Mouse (Mus musculus): ENCODE measurements around the gene Ina. TPM values are rescaled to one million over a fixed set of nuclear protein-coding genes. Genes with fewer than 3 reads are reported as not detected.

Ina gene
- 2.7 TPM for polyA plus RNA-seq (2014; fragmentation: Illumina TruSeq; extraction: RNeasy Lipid Tissue Mini Kit (QIAGEN cat#74804); ENCODE audit: low read depth, low replicate concordance)

DNA sequence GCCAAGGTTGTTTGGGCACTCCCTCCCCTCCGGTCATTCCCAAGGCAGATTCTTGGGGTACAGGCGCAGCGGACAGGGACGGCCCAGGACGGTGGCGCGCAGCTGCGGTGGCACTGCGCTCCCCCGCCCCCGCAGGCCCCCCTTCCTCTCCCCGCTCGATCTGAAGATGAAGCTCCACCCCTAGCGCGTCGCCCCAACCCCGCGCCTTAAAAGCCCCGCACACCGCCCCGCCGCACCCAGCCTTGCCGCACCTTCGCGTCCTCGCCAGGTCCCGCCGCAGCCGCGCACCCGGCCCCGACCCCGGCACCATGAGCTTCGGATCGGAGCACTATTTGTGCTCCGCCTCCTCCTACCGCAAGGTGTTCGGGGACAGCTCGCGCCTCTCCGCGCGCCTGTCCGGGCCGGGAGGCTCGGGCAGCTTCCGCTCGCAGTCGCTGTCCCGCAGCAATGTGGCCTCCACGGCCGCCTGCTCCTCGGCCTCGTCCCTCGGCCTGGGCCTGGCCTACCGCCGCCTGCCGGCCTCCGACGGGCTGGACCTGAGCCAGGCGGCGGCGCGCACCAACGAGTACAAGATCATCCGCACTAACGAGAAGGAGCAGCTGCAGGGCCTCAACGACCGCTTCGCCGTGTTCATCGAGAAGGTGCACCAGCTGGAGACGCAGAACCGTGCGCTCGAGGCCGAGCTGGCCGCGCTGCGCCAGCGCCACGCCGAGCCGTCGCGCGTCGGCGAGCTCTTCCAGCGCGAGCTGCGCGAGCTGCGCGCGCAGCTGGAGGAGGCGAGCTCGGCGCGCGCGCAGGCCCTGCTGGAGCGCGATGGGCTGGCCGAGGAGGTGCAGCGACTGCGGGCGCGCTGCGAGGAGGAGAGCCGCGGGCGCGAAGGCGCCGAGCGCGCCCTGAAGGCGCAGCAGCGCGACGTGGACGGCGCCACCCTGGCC, at the start of gene Ina, which contains the start of gene Nt5c2:
Ina (plus strand) TSS at position 252 of the 935 bp plus-strand sequence.
Nt5c2 (minus strand) TSS at position 707 of the 935 bp plus-strand sequence.

DNA sequence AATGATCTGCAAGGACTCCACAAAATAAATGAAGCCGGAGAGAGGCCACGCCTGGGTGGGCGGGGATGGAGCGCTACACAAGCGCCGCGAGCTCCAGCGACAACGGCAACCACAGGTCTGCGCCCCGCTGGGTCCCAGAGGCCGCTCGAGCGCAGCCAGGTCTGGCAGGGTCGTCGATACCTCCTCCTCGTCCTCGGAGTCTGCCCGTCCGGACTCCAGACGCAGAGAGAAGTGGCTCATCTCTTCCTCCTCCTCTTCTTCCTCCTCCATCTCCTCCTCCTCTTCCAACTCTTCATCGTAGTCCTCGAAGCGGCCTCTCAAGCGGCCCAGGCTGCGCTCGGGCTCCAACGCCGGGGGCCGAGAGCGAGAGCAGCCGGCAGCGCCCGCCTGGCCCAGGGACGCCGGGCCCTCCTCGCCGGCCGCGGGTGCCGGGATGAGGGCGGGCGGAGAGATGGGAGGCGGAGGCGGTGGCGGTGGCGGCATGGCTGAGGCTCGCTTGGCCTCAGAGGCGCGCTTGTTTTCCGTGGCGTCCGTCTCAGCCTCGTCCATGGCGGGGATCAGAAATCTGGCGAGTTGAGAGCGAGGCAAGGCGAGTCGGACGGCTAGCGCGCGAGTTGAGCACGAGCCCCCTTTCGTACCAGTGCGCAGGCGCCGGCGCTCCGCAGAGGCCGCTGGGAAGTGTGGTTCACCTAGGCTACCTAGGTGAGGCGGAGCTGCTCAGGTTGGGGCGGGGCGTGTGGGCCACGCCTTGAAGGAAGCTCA, 36.0 kb downstream of the Ina start, which contains the start of gene Pcgf6:
Pcgf6 (minus strand) TSS at position 636 of the 762 bp plus-strand sequence.

DNA sequence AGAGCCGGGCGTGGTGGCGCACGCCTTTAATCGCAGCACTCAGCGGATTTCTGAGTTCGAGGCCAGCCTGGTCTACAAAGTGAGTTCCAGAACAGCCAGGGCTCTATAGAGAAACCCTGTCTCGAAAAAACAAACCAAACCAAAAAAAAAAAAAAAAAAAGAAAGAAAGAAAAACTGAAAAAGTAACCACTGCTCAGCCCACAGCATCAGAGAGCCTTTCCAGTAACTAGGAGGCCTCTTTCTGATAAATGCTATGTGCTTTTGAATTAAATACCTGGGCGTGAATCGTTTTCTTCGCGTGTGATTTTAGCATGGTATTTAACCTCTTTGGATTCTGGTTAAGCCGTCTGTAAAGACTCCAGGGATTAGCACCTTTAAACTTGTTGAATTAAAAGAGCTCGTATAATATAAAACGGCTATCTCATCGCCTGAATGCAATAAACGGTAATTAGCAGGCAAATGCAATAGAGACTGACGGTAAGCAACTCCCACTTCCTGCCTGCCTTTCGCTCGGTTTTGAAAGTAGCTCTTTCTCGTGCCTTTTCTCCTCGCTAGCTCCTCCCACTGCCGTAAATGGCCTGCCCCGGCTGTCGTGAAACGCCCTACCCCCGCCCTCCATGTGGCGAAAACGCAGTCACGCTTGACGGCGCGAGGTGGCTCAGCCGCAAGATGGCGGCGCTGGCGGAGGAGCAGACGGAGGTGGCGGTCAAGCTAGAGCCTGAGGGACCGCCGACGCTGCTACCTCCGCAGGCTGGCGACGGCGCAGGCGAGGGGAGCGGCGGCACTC, 52.8 kb downstream of the Ina start, which contains the start of gene Taf5:
Taf5 (plus strand) TSS at position 651 of the 787 bp plus-strand sequence.

Other genes with a start within 250 kb of the Ina start
- gene Nt5c2, start 455 bp downstream of the Ina start, polyA plus RNA-seq (2014; fragmentation: Illumina TruSeq; extraction: RNeasy Lipid Tissue Mini Kit (QIAGEN cat#74804); ENCODE audit: low read depth, low replicate concordance), result 40.4 TPM
- 30.8 TPM for gene Pcgf6, start 36.2 kb downstream of the Ina start, polyA plus RNA-seq (2014; fragmentation: Illumina TruSeq; extraction: RNeasy Lipid Tissue Mini Kit (QIAGEN cat#74804); ENCODE audit: low read depth, low replicate concordance)
- gene Taf5, start 53.0 kb downstream of the Ina start, polyA plus RNA-seq (2014; fragmentation: Illumina TruSeq; extraction: RNeasy Lipid Tissue Mini Kit (QIAGEN cat#74804); ENCODE audit: low read depth, low replicate concordance), result 11.3 TPM
- 1,955 TPM for gene Usmg5, start 75.9 kb downstream of the Ina start, polyA plus RNA-seq (2014; fragmentation: Illumina TruSeq; extraction: RNeasy Lipid Tissue Mini Kit (QIAGEN cat#74804); ENCODE audit: low read depth, low replicate concordance)
- gene Pdcd11, start 76.1 kb downstream of the Ina start, polyA plus RNA-seq (2014; fragmentation: Illumina TruSeq; extraction: RNeasy Lipid Tissue Mini Kit (QIAGEN cat#74804); ENCODE audit: low read depth, low replicate concordance), result 2.5 TPM
- 1.6 TPM for gene Calhm2, start 123.6 kb downstream of the Ina start, polyA plus RNA-seq (2014; fragmentation: Illumina TruSeq; extraction: RNeasy Lipid Tissue Mini Kit (QIAGEN cat#74804); ENCODE audit: low read depth, low replicate concordance)
- gene Calhm1, start 129.6 kb downstream of the Ina start, polyA plus RNA-seq (2014; fragmentation: Illumina TruSeq; extraction: RNeasy Lipid Tissue Mini Kit (QIAGEN cat#74804); ENCODE audit: low read depth, low replicate concordance), result not detected
- gene Calhm3, start 143.1 kb downstream of the Ina start, polyA plus RNA-seq (2014; fragmentation: Illumina TruSeq; extraction: RNeasy Lipid Tissue Mini Kit (QIAGEN cat#74804); ENCODE audit: low read depth, low replicate concordance), result not detected
- 0.28 TPM for gene Neurl1a, start 164.1 kb downstream of the Ina start, polyA plus RNA-seq (2014; fragmentation: Illumina TruSeq; extraction: RNeasy Lipid Tissue Mini Kit (QIAGEN cat#74804); ENCODE audit: low read depth, low replicate concordance)